Mouse (Mus musculus) monocyte, adult 2 months (primary cell): ENCODE data around the gene Tpm4.

ENCODE experiments used
- DNase-seq, 2 experiments: peaks; one replicate each; pipeline ENCODE4 v3.0.0; 2022; ENCODE audit warnings: low spot score in 2 of 2, low read depth in 1 of 2

The Tpm4 gene

DNA sequence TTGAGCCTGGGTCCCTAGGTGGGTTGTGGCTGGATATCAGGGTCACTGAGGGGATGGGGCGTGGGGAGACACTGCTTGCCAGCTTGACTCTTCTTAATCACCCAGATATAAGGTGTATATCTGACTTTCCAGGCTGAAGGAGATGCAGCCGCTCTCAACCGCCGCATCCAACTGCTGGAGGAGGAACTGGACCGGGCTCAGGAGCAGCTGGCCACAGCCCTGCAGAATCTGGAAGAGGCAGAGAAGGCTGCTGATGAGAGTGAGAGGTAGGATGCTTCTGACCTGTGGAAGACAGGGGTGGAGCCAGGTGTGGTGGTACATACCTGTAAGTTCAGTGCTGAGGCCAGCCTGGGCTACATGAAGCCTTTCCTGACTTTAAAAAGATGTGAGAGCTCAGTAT lies 3.7 kb downstream of the Tpm4 start:
- DNase-seq, result no peak

DNA sequence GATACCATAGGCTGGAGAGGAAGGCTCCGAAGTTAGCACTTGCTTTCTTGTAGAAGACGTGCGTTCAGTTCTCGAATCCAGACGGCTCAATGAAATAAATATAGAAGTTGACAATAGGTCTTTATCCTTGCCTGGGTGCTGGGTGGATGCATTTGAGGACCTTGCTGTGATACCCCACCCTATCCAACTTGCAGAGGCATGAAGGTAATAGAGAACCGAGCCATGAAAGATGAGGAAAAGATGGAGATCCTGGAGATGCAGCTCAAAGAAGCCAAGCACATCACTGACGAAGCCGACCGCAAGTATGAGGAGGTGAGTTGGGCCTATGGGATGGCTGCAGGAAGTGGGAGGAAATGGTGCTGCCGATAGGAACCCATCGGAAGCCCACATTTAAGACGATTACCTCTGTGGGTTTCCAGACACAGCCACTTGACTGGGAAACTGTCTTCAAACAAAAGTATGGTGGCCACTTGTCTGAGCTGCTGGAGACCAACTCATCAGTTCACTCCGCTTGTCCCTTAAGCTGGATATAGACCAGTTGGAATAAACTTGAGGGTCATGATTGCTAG lies 8.6 kb downstream of the Tpm4 start:
- DNase-seq, result no peak

DNA sequence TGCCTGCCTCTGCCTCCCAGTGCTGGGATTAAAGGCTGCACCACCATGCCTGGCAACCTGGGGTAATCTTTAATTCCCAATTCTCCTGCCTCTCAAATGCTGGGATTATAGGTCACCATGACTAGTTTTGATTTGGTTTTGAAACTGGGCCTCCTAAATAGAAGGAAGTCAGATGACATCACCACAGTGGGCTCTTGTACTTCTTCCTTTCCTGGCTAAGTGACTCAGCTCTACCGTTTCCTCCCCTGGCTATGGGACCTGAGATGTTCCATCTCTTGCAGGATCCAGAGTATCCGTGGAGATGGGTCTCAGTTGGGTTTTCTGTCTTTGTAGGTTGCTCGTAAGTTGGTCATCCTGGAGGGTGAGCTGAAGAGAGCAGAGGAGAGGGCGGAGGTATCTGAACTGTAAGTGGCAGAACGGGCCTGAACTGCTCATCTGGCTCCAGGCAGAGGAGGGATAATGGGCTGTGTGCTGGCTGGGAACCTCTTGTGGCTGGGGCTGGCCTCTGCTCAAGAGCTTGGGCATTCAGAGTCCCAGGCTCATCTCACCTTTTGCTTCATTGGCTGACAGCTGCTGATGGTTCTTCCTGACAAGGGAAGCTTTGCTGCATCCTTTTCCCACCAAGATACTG lies 9.7 kb downstream of the Tpm4 start:
- DNase-seq, result no peak

DNA sequence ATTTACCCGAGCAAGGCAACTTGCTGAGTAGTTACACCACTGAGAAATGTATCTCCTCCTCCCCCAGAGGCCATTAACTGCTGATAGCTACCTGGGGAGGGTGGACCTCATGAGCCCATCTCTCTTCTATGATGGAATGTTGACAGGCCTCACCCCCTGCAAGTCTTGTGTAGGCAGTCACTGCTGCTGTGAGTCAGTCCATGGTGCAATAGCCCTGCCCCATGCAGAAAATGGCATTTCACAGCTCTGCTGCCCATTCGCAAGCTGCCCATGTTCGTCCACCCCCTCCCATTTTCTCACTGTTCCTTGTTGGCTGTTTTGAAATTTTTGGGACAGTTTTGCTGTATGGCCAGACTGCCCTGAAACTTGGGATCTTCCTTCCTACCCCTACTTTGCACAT lies 10.7 kb downstream of the Tpm4 start:
- no peak for DNase-seq

DNA sequence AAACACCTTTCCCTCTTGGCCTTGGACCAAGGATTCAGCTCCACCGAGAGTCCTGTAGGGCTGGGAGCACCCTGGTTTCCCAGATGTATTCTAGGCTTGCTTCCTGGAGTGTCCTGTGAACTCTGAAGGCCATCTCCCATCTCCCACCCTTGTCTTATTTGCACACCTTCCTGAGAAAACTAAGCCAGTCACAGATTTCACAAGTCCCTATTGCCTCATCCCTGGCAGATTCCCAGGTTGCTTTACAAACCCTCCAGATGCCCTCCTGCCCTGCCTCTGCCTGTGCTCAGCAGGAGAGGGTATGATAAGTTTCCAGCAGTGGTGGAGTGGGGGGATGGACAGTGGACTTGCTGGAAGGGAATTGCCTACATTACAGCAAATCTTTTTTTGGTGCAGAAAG lies 11.3 kb downstream of the Tpm4 start:
- DNase-seq, result no peak

DNA sequence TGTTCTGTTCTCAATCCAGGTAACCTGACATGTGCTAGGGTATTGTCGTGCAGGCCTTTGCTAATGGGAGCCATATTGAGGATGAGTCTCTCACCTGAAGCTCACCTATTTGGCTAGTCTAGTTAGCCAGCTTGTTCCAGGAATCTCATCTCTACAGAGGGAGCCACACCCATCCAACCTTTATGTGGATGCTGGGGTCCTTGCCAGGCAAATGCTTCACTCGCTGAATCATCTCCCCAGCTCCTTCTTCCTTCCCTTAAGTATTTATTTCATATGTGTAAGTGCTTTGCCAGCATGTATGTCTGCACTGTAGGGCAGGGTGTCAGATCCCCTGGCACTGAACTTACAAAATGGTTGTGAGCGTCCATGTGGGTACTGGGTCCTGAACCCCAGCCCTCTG lies 11.8 kb downstream of the Tpm4 start:
- no peak for DNase-seq

DNA sequence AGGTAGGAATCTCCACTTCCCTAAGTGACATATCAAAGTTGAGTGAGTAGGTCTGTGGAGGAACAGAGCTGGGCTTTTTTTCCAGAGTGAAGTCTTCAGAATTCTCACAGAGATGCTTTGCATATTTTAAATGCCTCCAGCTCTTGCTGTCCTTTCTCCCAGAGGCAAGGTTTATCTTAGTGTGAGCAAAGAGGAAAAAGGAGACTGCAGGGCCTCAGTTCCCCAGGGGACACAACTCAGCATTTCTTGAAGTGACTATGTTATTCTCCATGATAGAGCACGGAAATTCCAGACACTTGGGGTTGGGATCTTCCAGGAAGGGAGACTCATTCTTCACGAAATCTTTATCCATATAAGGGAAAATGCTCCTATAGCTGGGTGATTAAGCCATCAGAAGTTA lies 12.5 kb downstream of the Tpm4 start:
- DNase-seq, result no peak

DNA sequence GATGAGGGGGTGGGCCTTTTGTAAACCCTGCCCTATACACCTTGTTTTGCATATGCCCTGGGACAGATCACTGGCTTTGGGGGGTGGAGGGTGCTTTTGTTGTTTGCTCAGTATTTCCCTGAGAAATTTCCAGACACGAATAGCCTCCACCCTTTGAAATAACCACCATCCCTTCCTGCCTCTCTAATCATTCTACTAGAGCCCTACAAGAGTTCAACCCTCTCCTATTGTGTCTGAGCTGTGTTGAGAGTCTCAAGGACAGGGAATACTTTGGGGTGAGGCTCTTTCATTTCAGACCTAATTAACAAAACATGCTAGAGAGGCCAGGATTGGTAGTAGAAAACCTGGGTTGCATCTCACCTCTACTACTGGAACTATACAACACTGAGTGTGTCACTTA lies 14.3 kb downstream of the Tpm4 start:
- no peak for DNase-seq

DNA sequence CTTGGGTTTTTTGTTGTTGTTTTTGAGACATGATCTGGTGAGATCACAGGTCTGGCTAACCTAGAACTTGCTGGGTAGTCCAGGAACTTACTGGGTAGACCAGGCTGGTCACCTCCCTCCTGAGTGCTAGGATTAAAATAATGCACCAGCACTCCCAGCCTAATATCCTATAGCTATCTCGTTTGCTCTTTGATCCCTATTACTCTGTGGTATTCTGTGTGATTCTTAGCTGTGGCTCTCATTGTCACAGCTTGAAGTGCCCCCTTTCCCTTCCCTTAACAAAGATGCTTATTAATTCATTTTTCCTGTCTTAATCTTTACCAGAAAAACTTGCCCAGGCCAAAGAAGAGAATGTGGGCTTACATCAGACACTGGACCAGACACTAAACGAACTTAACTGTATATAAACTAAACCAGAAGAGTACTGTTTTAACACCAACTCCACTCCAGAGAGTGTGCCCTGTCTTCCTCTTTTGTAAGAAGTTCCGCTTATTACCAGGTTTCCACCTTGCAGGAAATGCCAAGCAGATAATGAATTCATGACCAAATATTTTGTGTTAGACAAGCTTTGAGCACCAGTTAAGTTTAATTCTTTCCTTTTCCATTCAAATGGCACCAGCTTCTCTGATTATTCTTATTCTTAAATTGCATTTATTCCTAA lies 16.8 kb downstream of the Tpm4 start:
- DNase-seq, result no peak

DNA sequence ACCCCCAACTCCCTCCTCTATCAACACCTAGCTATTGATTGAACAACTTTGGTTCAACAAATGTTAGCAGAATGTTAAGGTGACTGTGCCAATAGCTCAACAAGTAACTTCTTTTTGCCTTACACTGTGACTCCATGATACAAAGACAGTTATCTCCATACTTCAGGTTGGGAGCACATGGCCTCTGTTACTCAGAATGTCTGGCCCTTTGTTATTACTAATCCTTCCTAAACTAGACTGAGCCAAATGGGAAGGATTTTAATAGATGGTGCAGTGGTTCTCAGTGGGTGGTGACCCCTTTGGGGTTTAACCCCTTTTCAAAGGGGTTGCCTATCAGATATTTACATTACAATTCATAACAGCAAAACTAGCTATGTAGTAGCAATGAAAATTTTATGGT lies 18.6 kb downstream of the Tpm4 start:
- no peak for DNase-seq

DNA sequence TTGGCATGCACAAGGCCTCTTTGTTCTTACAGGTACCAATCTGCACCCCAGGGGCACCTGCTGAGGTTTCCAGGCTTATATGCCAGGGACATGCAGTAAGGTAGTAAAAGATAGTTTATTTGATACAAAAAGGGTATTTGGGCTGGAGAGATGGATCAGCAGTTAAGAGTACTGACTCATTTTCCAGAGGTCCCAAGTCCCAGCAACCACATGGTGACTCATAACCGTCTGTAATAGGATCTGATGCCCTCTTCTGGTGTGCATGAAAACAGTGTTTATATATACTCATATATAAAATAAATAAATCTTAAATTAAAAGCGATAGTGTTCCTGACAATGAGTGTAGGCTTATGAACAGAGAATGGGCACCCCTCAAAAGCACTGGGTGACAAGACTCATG lies 23.3 kb downstream of the Tpm4 start:
- no peak for DNase-seq

DNA sequence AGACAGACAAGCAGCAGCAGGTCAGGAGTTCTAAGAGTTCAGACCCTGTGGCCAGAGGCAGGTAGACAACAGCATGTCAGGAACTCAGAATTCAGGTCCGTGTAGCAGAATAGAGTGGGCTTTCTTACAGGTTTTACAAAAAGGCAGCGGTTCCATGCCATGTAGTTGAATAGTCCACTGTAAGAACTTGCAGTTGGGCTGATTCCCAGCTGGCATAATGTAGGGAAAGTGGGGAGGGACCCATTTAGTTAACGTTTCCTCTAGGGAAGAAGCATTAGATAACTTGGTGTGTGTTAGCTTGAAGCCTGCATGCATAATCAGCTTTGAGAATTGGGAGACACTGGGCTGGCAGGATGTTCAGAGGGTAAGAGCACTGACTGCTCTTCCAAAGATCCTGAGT lies 24.0 kb downstream of the Tpm4 start:
- no peak for DNase-seq

DNA sequence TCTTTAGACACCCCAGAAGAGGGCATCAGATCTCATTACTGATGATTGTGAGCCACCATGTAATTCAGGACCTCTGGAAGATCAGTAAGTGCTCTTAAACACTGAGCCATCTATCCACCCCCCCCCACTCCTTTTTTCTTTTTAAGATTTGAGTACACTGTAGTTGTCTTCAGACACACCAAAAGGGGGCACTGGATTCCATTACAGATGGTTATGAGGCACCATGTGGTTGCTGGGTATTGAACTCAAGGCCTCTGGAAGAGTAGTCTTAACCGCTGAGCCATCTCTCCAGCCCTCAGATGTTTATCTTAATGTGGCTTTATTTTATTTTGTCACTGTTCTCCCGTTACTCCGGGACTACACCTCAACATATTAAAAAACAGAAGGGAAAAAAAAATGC lies 25.2 kb downstream of the Tpm4 start:
- no peak for DNase-seq

DNA sequence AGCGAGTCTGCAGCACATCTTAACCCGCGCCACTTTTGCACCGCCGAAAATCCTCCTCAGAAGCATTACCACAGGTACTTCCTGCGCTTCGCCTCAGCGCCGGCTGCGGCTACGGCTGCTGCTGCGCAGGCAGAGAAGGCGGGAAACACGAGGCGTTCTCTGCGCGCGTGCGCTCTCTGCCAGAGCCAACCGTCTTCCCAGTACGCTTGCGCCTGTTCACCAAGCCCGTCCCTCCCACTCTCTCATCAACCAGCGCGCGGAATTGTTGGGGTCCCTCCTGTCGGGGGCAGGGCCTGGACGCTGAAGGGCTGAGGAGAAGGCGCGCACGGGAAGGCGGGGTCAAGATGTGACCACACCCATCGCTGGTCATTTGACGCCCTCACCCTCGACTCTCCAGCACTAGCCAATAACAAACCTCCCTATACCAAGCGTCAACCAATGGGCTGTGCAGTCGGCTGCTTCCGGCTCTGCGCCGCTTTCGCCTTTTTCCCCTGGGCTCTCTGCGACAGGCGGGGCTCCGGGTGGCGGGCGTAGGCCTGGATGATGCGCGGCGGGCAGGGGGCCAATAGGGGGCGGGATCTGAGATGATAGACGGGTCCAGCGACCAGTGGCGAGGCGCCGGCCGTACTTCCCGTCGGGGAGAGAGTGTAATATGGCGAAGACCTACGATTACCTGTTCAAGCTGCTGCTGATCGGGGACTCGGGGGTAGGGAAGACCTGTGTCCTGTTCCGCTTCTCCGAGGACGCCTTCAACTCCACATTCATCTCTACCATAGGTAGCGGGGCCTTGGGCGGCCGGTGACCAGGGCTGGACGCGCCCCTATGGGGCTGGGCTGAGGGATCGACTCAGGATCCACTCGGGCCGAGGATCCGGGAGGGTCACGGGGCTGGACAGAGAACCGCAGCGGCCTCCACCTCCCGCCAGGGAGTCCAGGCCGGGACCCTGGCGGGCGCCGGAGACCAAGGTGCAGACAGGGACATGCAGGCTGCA lies 26.2 kb downstream of the Tpm4 start, which contains the start of gene Rab8a:
Rab8a (plus strand) TSS at position 494 of the 991 bp plus-strand sequence.
- peak; percentile 100 for DNase-seq

DNA sequence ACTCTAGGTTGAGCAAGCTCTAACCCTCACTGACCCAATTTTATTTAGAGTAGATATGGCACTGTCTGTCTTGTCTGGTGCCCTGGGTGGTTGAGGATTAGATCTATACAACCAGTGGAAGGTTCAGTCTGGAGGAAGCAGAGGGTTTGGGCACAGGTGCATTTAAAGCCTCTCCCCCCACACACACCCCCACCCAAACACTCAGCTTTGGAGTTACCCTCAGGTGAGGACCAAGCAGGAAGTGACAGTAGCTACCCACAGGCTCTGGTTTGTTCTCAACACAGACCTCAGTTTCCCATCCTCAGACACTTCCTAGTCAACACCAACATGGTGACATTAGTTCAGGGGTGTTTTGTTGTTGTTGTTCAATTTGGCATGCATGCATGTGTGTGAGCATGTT lies 28.0 kb downstream of the Tpm4 start:
- DNase-seq, result no peak

DNA sequence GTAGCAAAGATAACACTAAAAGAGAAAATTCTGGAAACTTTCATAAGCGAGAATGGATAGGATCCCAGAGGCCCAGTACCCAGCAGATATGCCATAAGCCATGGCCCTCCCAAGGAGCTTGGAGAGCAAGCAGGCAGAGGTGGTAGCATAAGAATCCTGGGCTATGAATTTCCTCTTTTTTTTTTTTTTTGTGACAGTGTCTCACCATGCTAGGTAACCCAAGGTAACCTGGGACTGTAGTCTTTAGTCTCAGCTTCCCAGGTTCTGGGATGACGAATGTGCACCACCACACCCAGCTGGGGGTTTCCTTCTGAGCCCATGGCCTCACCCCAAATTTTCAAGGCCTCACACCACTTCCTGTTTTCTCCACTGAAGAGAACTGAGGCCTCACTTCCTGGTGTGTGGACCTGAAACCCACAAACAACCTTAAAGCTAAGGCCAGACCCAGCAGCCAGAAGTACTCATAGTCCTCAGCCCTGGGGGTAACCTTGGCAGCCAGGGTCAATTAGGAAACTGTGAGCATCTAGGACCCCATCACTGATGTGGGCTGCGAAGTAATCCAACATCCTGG lies 34.4 kb downstream of the Tpm4 start:
- peak; percentile 67 to 72 for DNase-seq

DNA sequence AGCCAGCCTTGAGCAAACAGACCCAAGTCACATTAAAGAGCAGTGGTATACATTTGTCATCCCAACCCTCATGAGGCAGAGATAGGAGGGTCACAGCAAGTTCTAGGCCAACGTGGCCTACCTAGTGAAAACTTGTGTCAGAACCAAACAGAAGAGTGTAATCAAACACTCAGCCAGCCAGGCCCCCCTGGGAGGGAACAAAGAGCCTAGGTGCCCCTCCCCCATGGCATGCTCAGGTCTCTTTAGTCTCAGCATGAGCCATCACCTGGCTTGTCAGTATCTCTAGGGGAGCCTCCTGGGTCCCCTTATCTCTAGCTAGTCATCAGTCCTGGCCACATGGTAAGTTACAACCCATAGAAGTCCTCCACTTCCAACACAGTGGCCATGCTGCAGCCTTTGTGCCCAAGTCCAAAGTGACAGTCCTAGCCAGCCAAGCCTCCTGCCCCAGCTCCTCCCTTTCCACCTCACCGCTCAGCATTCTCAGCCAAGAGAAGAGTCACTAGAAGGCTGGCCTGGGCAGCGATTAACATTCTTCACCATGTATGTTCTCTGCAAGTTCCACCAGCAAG lies 35.0 kb downstream of the Tpm4 start:
- DNase-seq, result no peak

DNA sequence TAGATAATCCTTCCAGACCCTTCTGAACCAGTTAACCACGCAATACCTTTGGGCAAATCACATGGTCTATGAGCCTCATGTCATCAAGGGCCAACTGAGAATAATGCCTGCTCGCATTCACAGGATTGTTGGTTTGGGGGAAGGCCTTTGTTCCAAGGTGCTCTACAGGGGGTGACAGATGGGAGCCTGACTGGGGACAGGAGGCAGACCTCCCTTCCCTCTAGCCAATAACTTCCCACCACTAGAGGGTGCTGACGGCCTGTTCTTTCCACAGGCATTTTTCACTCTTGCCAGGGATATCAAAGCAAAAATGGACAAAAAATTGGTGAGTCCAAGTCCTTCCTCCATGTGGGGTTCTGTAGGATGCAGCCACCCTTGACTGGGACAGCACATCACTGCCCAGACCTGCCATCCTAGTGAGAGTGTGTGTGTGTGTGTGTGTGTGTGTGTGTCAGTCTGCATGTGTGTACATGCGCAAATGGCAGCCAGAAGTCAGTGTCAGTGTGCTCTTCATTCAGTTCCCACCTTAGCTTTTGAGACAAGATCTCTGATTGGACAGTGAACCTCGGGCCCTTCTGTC lies 42.7 kb downstream of the Tpm4 start:
- peak; percentile 22 to 53 for DNase-seq

DNA sequence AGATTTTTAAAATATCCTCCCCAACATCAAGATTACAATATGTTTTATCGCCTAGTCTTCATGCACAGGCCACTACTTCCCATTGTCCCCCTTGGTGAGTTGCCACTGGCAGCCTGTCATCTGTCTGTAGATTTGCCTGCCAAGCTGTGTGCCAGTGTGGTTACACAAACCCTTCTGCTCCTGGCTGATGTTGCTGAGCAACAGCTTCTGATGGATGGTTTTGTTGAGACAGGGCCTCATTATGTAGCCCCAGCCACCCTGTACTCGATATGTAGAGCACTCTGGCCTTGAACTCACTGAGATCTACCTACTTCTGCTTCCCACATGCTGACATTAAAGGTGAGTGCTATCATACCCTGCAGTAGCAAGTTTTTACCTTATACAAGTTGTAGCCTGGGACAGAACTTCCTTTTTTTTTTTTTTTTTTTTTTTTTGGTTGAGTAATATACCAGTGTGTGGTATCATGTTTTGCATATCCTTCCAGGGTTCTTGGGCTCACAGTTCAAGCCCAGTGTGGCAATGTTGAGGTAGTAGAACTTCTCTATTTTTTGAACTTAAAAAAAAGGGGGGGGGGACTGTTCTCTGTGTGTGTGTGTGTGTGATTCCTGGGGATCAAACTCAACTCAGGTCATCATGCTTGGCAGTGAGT lies 48.9 kb downstream of the Tpm4 start:
- DNase-seq, result peak in 1 of 2 experiments; percentile 43

DNA sequence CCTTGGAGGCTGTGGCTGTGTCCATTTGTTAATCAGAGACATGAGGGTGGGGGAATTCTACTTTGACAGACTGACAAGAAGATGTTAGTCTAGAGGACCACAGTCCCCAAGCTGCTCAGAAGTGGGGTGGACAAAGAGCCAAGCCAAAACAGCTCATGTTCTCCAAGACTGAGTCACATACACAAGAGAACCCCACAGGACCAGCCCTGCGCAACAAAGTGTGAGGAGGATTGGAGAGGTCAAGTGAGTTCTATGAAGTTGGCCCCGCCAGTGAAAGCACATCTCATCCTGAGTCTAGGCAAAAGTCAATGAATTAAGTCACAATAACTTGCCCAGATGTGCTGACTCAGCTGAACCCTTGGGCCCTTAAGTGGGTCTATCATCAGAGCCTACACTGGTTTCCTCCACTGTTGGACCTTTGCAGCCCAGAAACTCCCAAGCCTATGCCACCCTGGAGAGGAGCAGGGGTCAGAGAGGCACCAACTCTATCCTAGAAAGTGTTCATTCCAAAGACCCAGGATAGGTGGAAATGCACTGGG lies 53.1 kb downstream of the Tpm4 start:
- DNase-seq, result no peak
